Mouse (Mus musculus) kidney, embryonic 14.5 days (tissue): ENCODE measurements around the gene Rpf2. TPM values are rescaled to one million over a fixed set of nuclear protein-coding genes. Genes with fewer than 3 reads are reported as not detected.

Source experiments
- ATAC-seq: fragments of 200-750 bp; cut with Nextera tagmentation; 2 replicates; pipeline ENCODE4 v1.8.0; 2017; ENCODE audit warnings: moderate number of reproducible peaks, mild to moderate bottlenecking, moderate TSS enrichment, moderate library complexity; ENCODE audit not compliant: low FRiP score, low TSS enrichment
- H3K27ac ChIP-seq: fragments of 300-500 bp; sonication (generic); 2 replicates; pipeline ENCODE4 v1.5.1; 2014; ENCODE audit warnings: low read depth, mild to moderate bottlenecking, low read length, moderate library complexity, mixed read lengths
- H3K27me3 ChIP-seq: fragments of 300-500 bp; sonication (generic); 2 replicates; pipeline ENCODE4 v1.6.1; 2014; ENCODE audit warnings: mild to moderate bottlenecking, low read length; ENCODE audit not compliant: control insufficient read depth, insufficient read depth
- H3K36me3 ChIP-seq: fragments of 300-500 bp; sonication (generic); 2 replicates; pipeline ENCODE4 v1.6.1; 2014; ENCODE audit warnings: low read length, mixed read lengths; ENCODE audit not compliant: control insufficient read depth, insufficient read depth
- H3K4me1 ChIP-seq: fragments of 300-500 bp; sonication (generic); 2 replicates; pipeline ENCODE4 v1.6.1; 2014; ENCODE audit warnings: low read length, mixed read lengths; ENCODE audit not compliant: control insufficient read depth, insufficient read depth
- H3K4me2 ChIP-seq: fragments of 300-500 bp; sonication (generic); replicated peaks from 2 replicates; pipeline ENCODE4 v1.6.1; 2014; ENCODE audit warnings: low read depth, mild to moderate bottlenecking, low read length
- H3K4me3 ChIP-seq: fragments of 300-500 bp; sonication (generic); 2 replicates; pipeline ENCODE4 v1.5.1; 2014; ENCODE audit warnings: mild to moderate bottlenecking, low read length
- H3K9ac ChIP-seq: fragments of 300-500 bp; sonication (generic); 2 replicates; pipeline ENCODE4 v1.6.1; 2014; ENCODE audit warnings: low read depth, mild to moderate bottlenecking, low read length, moderate library complexity
- H3K9me3 ChIP-seq: fragments of 300-500 bp; sonication (generic); 2 replicates; pipeline ENCODE4 v1.6.1; 2016; ENCODE audit warnings: low read length; ENCODE audit not compliant: control insufficient read depth
- WGBS: fragments of 180-500 bp; shearing (Covaris S2); extraction: QIAGEN DNeasy Blood & Tissue Kit; methylation state at CpG from one replicate; pipeline ENCODE4 v1.1.7; 2014; 5-methylcytosine and 5-hydroxymethylcytosine counted together
- polyA plus RNA-seq: library from polyadenylated mRNA; unstranded; fragments of >200 nt; fragmentation: Nextera tagmentation; extraction: Ambion mirVana; gene quantifications from 2 replicates; pipeline ENCODE4 v1.2.1, GENCODE M21; 2014

The Rpf2 gene
- polyA plus RNA-seq, 1 experiment from 2014 or later = 82.7 TPM

DNA sequence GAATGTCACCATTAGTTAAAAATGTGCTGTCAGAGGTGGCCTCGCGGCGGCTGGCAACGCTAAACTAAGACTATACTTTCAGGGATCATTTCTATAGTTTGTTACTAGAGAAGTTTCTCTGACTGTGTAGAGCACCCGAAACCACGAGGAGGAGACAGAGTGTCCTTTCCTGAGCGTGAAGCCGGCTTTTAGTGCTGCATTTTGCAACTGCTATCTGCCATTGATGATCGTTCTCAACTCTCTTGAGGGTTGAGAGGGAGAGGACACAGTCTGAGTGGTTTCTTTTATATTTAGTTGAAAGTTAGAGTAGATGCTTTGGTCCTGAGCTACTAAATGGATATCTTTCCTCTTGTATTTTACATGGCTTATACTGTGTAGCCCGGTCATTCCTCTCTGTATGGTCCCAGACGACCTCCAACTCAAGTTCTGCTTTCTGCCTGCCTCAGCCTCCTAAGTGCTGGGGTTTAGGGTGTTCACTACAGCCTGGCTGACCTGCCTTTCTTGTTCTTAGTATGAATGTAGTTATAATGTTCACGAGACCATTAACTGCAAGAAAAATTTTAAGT lies 11.6 kb upstream of the Rpf2 start:
- peak overlapping the region; percentile 93 for H3K27ac ChIP-seq
- H3K4me1 ChIP-seq = no peaks in the 10 kb centered on the region
- 0% methylated on average over 12 of the region's 12 CpGs for WGBS
- peak; percentile 84 for ATAC-seq
- peak overlapping the region; percentile 60 for H3K4me2 ChIP-seq
- H3K27me3 ChIP-seq = no peaks in the 10 kb centered on the region
- peak overlapping the region; percentile 75 for H3K4me3 ChIP-seq
- peaks cover 8% of the 10 kb centered on the region for H3K36me3 ChIP-seq
- H3K9ac ChIP-seq = peak overlapping the region; percentile 82; the same call in 1 of the 2 replicates
- no peaks in the 10 kb centered on the region for H3K9me3 ChIP-seq

DNA sequence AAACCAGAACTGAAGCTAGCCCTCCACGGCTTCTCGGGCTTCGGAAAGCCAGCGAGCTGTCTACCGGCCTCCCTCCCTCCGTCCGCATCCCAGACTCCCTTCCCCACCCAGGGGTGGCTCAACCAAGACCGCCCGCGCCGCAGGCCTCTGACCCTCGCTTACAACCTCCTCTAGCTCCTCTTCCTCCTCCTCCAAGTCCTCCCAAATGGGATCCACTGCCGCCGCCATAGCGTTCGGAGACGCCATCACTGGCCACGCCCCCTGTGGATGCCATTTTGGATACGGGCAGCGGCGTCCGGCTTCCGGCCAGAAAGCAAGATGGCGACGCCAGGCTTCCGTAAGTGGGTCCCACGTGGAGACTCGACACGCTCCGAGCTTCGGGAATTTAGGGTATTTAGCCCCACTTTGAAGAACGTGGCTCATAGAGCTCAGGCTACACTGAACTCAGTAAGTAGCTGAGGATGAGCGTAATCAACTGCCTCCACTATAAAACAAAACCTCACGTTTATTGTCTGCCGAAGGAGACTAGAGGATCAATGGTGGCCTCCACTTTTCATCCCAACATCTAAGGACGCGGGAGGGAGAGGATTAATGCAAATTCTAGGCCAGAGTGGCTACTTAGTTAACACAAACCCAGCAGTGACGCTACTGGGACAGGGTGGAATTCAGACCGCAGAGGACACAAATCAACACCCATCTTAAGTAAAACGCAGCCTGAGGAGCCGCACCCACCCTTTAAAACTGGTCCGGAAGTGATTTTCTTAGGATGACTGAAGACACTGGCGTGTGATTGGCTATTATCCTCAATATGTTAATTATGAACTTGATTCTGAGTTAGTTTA lies 10.8 kb upstream of the Rpf2 start, which contains the start of gene Gtf3c6:
Gene Gtf3c6 (minus strand): TSS at position 695 of the 842 bp plus-strand sequence.
- peak; percentile 76 for ATAC-seq
- no peaks in the 10 kb centered on the region for H3K9me3 ChIP-seq
- peaks cover 17% of the 10 kb centered on the region for H3K36me3 ChIP-seq
- H3K4me2 ChIP-seq = peak within 1 kb of the TSS; percentile 60
- peak within 1 kb of the TSS; percentile 82 for H3K9ac ChIP-seq
- H3K4me1 ChIP-seq = no peaks in the 10 kb centered on the region
- no peaks in the 10 kb centered on the region for H3K27me3 ChIP-seq
- H3K27ac ChIP-seq = peak within 1 kb of the TSS; percentile 93
- peak within 1 kb of the TSS; percentile 75 for H3K4me3 ChIP-seq
- under 1% methylated on average over 43 of the region's 43 CpGs for WGBS

DNA sequence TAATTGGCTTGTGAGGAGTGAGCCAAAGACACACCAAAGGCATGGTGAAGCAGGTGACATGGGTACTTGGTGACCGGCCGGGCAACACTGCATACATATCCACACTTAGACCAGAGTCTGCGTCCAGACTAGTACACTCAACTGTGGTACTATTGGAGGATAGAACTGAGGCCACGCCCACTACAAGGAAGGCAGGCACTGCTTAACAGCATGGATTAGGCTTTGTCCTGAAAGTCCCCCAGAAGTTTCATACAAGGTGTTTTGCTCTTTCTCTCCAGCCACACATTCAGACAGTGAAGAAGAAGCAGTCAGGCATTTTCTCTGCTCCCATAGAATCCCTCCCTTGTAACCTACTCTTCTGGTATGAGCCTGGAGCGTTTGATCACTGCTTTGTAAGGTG lies 9.9 kb upstream of the Rpf2 start:
- WGBS = 0% methylated on average over 5 of the region's 5 CpGs

DNA sequence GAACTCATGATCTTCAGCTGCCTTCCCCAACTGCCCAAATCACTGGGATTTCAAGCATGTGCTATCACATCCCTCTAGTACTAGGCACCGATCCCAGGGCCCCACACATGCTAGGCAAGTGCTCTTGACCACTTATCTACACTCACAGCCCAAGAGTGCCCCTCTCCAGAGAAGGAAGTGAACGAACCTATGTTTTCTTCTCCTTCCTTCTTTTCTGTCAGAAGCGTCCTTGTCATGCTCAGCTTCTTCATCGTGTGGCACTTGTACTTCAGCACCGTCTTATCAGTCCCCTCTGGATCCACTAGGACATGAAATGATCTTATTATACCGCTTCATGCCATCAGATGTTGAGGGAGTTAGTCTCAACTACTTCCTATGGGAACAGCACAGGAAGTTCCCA lies 4.1 kb upstream of the Rpf2 start:
- ATAC-seq = no peak
- Histone ChIP-seq H3K27ac (no peak overlapping the region), H3K9me3 (no peaks in the 10 kb centered on the region), H3K4me2 (no peak overlapping the region), H3K36me3 (peaks cover 60% of the 10 kb centered on the region), H3K27me3 (no peaks in the 10 kb centered on the region), H3K4me1 (0 out of 2 replicates have a peak, but pooled peaks cover 3% of the 10 kb centered on the region), H3K9ac (no peak overlapping the region), H3K4me3 (no peak overlapping the region)
- WGBS = 88% methylated on average over 6 of the region's 6 CpGs

More for the DNA sequence above, 9.9 kb upstream of the Rpf2 start:
- H3K27ac ChIP-seq = peak overlapping the region; percentile 93
- H3K27me3 ChIP-seq = no peaks in the 10 kb centered on the region
- peak overlapping the region; percentile 82 for H3K9ac ChIP-seq
- peak overlapping the region; percentile 75 for H3K4me3 ChIP-seq
- H3K4me2 ChIP-seq = peak overlapping the region; percentile 60
- ATAC-seq = peak; percentile 78
- no peaks in the 10 kb centered on the region for H3K4me1 ChIP-seq
- H3K36me3 ChIP-seq = peaks cover 25% of the 10 kb centered on the region
- H3K9me3 ChIP-seq = no peaks in the 10 kb centered on the region

DNA sequence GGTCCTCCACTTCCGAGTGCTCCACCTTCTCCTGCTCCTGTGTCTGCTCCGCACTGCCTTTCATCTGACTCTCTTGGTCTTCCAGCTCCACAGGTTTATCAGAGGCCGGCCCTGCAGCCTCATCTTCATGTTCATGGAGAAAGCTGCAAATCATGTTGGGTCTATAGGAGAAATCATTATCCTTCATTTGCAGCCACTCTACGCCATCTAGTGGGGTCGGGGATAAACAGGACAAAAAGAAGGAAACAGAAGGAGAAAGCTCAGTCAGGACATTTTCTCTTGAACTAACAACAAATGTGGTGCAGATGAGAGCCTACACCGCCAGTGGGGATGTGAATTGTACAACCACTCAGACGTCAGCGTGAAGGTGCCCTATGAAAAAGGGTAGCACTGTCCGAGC lies 2.8 kb upstream of the Rpf2 start:
- no peak overlapping the region for H3K4me3 ChIP-seq
- H3K27ac ChIP-seq = no peak overlapping the region
- H3K4me1 ChIP-seq = 0 out of 2 replicates have a peak, but pooled peaks cover 4% of the 10 kb centered on the region
- peaks cover 60% of the 10 kb centered on the region for H3K36me3 ChIP-seq
- ATAC-seq = no peak
- 92% methylated on average over 9 of the region's 9 CpGs for WGBS
- no peaks in the 10 kb centered on the region for H3K9me3 ChIP-seq
- H3K9ac ChIP-seq = no peak overlapping the region
- no peak overlapping the region for H3K4me2 ChIP-seq
- no peaks in the 10 kb centered on the region for H3K27me3 ChIP-seq

DNA sequence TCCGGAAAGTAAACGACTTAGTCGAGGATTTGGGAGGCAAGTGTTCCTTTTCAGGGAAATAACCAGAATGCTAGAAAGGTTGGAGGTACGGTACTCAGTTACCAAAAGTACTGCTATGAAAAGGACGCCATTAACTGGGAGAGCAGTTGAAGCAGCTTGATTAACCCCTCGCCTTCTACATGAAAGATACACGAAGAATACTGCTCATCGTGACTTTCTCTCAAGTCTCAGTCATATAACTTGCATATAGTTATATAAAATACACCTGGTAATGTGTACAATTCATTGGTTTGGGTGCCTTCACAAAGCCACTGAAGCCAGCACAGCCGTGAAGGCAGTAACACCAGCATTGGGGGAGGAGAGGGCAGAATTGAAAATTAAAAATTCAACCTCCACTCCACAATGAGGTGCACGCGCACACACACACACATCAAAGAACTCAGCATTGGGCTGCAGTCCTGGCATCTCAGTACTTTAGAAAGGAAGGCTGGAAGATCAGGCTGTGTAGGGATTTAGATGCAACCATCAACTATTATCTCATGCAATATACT lies 405 bp upstream of the Rpf2 start:
- ATAC-seq = 0 out of 2 replicates have a peak, but pooled peaks have one; percentile 10
- Histone ChIP-seq H3K9ac (peak overlapping the region; percentile 63; the same call in 1 of the 2 replicates), H3K9me3 (no peaks in the 10 kb centered on the region), H3K36me3 (peaks cover 61% of the 10 kb centered on the region), H3K27me3 (no peaks in the 10 kb centered on the region), H3K4me3 (peak overlapping the region; percentile 64), H3K4me2 (peak overlapping the region; percentile 65), H3K4me1 (0 out of 2 replicates have a peak, but pooled peaks cover 4% of the 10 kb centered on the region), H3K27ac (0 out of 2 replicates have a peak overlapping the region, but pooled peaks have one; percentile 31)
- WGBS = 34% methylated on average over 11 of the region's 11 CpGs

DNA sequence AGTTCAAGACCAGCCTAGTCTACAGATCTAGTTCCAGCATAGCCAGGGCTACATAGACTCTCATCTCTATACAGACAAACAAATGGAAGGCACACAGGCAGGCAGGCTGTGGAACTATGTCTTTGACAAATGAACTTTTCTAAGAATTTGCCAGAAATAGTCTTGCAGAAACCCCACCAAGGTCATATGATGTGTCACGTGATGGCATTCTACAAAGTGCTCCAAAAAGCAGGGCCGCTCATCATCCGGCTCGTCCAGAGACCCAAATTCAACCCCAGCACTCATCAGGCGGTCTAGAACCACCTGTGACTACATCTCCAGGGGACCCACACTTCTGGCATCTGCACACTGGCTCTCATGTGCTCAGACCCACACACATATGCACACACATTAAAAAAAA lies 9.0 kb downstream of the Rpf2 start:
- Histone ChIP-seq H3K27me3 (no peaks in the 10 kb centered on the region), H3K4me1 (no peaks in the 10 kb centered on the region), H3K4me2 (no peak overlapping the region), H3K4me3 (no peak overlapping the region), H3K36me3 (peaks cover 68% of the 10 kb centered on the region), H3K9ac (no peak overlapping the region), H3K9me3 (no peaks in the 10 kb centered on the region), H3K27ac (no peak overlapping the region)
- WGBS = 89% methylated on average over 5 of the region's 5 CpGs
- no peak for ATAC-seq

DNA sequence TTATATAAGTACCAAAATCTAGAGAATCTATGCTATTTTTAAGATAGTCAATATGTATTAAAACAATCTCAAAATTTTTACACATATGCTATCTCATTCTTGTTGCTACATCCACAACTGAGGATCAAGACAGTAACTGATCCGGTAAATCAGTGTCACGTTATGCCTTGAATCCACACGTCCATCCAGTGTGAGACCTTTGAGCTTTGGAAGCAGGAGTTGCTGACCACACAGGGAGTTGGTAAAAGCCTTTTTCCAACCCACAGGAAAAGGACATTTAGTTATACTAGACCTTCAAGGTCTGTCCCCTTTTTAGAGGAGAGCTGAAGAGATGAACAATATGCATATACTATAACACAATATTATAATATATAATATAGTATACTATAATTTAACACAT lies 13.6 kb downstream of the Rpf2 start:
- Histone ChIP-seq H3K27ac (no peak overlapping the region), H3K9me3 (no peaks in the 10 kb centered on the region), H3K4me2 (no peak overlapping the region), H3K4me1 (no peaks in the 10 kb centered on the region), H3K36me3 (peaks cover 57% of the 10 kb centered on the region), H3K4me3 (no peak overlapping the region), H3K27me3 (no peaks in the 10 kb centered on the region), H3K9ac (no peak overlapping the region)
- 88% methylated on average over 3 of the region's 3 CpGs for WGBS
- no peak for ATAC-seq

DNA sequence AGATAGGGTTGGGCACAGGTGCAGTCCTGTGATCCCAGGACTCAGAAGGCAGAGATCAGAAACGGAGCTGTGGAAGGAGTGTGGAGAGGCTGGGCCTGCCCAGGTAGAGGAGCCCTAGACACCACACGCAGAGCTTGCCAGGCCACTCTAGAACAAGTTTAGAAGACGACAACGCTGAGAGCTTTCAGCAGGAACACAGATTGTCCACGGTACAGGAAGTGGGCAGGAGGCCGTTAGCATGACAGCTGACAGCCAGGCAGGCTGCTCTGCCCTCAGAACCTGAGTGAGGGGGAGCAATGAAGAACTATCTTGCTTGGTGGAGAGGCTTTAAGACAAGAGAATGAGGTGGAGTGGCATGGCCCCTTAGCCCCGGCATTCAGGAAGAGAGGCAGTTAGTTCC lies 14.4 kb downstream of the Rpf2 start:
- WGBS = 91% methylated on average over 7 of the region's 7 CpGs
- Histone ChIP-seq H3K27ac (no peak overlapping the region), H3K4me2 (no peak overlapping the region), H3K36me3 (peaks cover 58% of the 10 kb centered on the region), H3K4me1 (no peaks in the 10 kb centered on the region), H3K9ac (no peak overlapping the region), H3K4me3 (no peak overlapping the region), H3K9me3 (no peaks in the 10 kb centered on the region), H3K27me3 (no peaks in the 10 kb centered on the region)
- no peak for ATAC-seq
